Mouse (Mus musculus) spleen, adult 10 weeks (tissue): ENCODE measurements around the gene Gm6710. TPM values are rescaled to one million over a fixed set of nuclear protein-coding genes. Genes with fewer than 3 reads are reported as not detected.

Experiments
- polyA plus RNA-seq: library from polyadenylated mRNA; stranded (reverse); fragments of 350-450 nt; fragmentation: Illumina TruSeq; extraction: RNeasy Lipid Tissue Mini Kit (QIAGEN cat#74804); gene quantifications from one replicate; pipeline ENCODE4 v1.2.3, GENCODE M21; 2015; ENCODE audit warnings: low replicate concordance; ENCODE audit not compliant: insufficient read depth

Gm6710 gene
- 7.6 TPM for polyA plus RNA-seq

DNA sequence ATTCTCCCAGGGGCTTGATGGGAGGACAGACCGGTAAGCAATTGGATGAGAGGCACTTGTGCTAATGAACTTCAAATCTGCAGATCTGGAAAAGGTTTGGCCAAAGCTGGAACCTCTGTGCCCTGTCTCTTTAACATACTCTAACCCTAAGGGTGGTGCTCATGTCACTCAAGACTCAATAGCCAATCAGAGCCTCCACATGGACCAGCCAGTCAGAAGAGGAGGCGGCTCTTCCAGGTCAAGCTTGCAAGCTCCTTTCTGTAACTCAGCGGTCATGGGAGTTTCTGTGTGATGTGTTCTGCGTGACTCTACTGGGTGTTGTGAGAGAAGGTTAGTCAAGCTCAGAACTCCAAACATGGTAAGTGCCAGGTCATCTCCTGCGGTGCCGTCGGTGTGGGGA is at the start of gene Gm6710:
TSS of gene Gm6710 (plus strand) at position 196 of the 400 bp plus-strand sequence.

Other genes starting within 250 kb of the Gm6710 start
- not detected for gene Gm11007, start 225.2 kb upstream of the Gm6710 start, polyA plus RNA-seq
- not detected for gene Zfp969, start 165.6 kb upstream of the Gm6710 start, polyA plus RNA-seq
- not detected for gene Gm2007, start 127.7 kb upstream of the Gm6710 start, polyA plus RNA-seq
- gene Gm14288, start 68.1 kb upstream of the Gm6710 start, polyA plus RNA-seq: 13.6 TPM
- gene Zfp966, start 61.9 kb downstream of the Gm6710 start, polyA plus RNA-seq: 30.9 TPM
- gene Gm2026, start 96.1 kb downstream of the Gm6710 start, polyA plus RNA-seq: 17.2 TPM